Mouse (Mus musculus) hindbrain, embryonic 11.5 days (tissue): ENCODE data around the gene Olfr1277. TPM values are rescaled to one million over a fixed set of nuclear protein-coding genes. Genes with fewer than 3 reads are reported as not detected.

Experiments used
- polyA plus RNA-seq: library from polyadenylated mRNA; unstranded; fragments of >200 nt; fragmentation: Nextera tagmentation; extraction: Ambion mirVana; gene quantifications from 2 replicates; pipeline ENCODE4 v1.2.1, GENCODE M21; 2014

Olfr1277 gene
- polyA plus RNA-seq, 1 experiment from 2014 or later = not detected

Other genes starting within 250 kb of the Olfr1277 start
- not detected in 2 replicates for gene Gm13941, start 168.1 kb downstream of the Olfr1277 start, polyA plus RNA-seq
- gene Gm15130, start 121.2 kb downstream of the Olfr1277 start, polyA plus RNA-seq = not detected in 2 replicates
- not detected in 2 replicates for gene 4930430A15Rik, start 44.5 kb downstream of the Olfr1277 start, polyA plus RNA-seq
- gene Olfr1275, start 38.8 kb downstream of the Olfr1277 start, polyA plus RNA-seq = not detected in 2 replicates
- gene Olfr1276, start 19.6 kb downstream of the Olfr1277 start, polyA plus RNA-seq = not detected in 2 replicates
- gene Olfr1278, start 16.0 kb upstream of the Olfr1277 start, polyA plus RNA-seq = not detected in 2 replicates
- gene Olfr1279, start 26.5 kb upstream of the Olfr1277 start, polyA plus RNA-seq = not detected in 2 replicates
- not detected in 2 replicates for gene Olfr1280, start 39.9 kb upstream of the Olfr1277 start, polyA plus RNA-seq
- not detected in 2 replicates for gene Olfr1281, start 52.4 kb upstream of the Olfr1277 start, polyA plus RNA-seq
- not detected in 2 replicates for gene Olfr1282, start 62.0 kb upstream of the Olfr1277 start, polyA plus RNA-seq
- not detected in 2 replicates for gene Olfr1283, start 92.7 kb upstream of the Olfr1277 start, polyA plus RNA-seq
- gene Olfr1284, start 101.4 kb upstream of the Olfr1277 start, polyA plus RNA-seq = not detected in 2 replicates
- not detected in 2 replicates for gene Olfr1286, start 149.0 kb upstream of the Olfr1277 start, polyA plus RNA-seq
- not detected in 2 replicates for gene Olfr1287, start 175.0 kb upstream of the Olfr1277 start, polyA plus RNA-seq
- not detected in 2 replicates for gene Olfr1288, start 200.0 kb upstream of the Olfr1277 start, polyA plus RNA-seq
- not detected in 2 replicates for gene Olfr1289, start 206.7 kb upstream of the Olfr1277 start, polyA plus RNA-seq
- 0.08 TPM in 1 of 2 replicates, not detected in the other for gene Olfr1290, start 219.7 kb upstream of the Olfr1277 start, polyA plus RNA-seq
- not detected in 2 replicates for gene Olfr1291-ps1, start 223.1 kb upstream of the Olfr1277 start, polyA plus RNA-seq